Mouse (Mus musculus): ENCODE data around the gene Rgl3. TPM values are rescaled to one million over a fixed set of nuclear protein-coding genes. Genes with fewer than 3 reads are reported as not detected.

The Rgl3 gene
- polyA plus RNA-seq, 1 experiment, result 3.8 TPM

GRCm38 (mm10) chr9:22017208-22017825 is 28.1 kb upstream of the Rgl3 start:
- no peak for TF ChIP-seq CTCF (IDR thresholded peaks at IDR 0.05; ENCODE audit: extremely low read depth, insufficient read length, insufficient replicate concordance, low read depth, low read length)
- no peak for TF ChIP-seq POLR2A (IDR thresholded peaks at IDR 0.05; ENCODE audit: low read depth, low read length)
- peaks cover 18% of the 10 kb centered on the region for H3K36me3 ChIP-seq (ENCODE audit: control insufficient read depth, insufficient read depth, low read length)
- H3K27me3 ChIP-seq (ENCODE audit: control insufficient read depth, insufficient read depth, low read length), result no peaks in the 10 kb centered on the region

GRCm38 (mm10) chr9:22016245-22016644 is 27.0 kb upstream of the Rgl3 start:
- Histone ChIP-seq H3K27ac (ENCODE audit: insufficient read depth, low read depth, low read length) (no peak overlapping the region), H3K36me3 (ENCODE audit: control insufficient read depth, insufficient read depth, low read length) (peaks cover 29% of the 10 kb centered on the region), H3K27me3 (ENCODE audit: control insufficient read depth, insufficient read depth, low read length) (no peaks in the 10 kb centered on the region), H3K4me1 (ENCODE audit: control insufficient read depth, insufficient read depth, insufficient read length, low read length) (no peaks in the 10 kb centered on the region), H3K4me3 (ENCODE audit: low read depth, low read length) (no peak overlapping the region)
- 76% methylated on average over 10 of the region's 10 CpGs for WGBS
- no peak for TF ChIP-seq POLR2A (IDR thresholded peaks at IDR 0.05; ENCODE audit: low read depth, low read length)
- no peak for TF ChIP-seq CTCF (IDR thresholded peaks at IDR 0.05; ENCODE audit: extremely low read depth, insufficient read length, insufficient replicate concordance, low read depth, low read length)

More at GRCm38 (mm10) chr9:22017208-22017825, 28.1 kb upstream of the Rgl3 start:
- H3K27ac ChIP-seq (ENCODE audit: insufficient read depth, low read depth, low read length), result no peak overlapping the region
- H3K4me3 ChIP-seq (ENCODE audit: low read depth, low read length), result no peak overlapping the region
- H3K4me1 ChIP-seq (ENCODE audit: control insufficient read depth, insufficient read depth, insufficient read length, low read length), result no peaks in the 10 kb centered on the region
- 65% methylated on average over 7 of the region's 7 CpGs for WGBS

- TF ChIP-seq POLR2A (IDR thresholded peaks at IDR 0.05; ENCODE audit: low read depth, low read length) (no peak), CTCF (IDR thresholded peaks at IDR 0.05; ENCODE audit: extremely low read depth, insufficient read length, insufficient replicate concordance, low read depth, low read length) (no peak)
- peaks cover 63% of the 10 kb centered on the region for H3K36me3 ChIP-seq (ENCODE audit: control insufficient read depth, insufficient read depth, low read length)
- no peak overlapping the region for H3K27ac ChIP-seq (ENCODE audit: insufficient read depth, low read depth, low read length)
- H3K27me3 ChIP-seq (ENCODE audit: control insufficient read depth, insufficient read depth, low read length), result no peaks in the 10 kb centered on the region
- WGBS, result 90% methylated on average over 13 of the region's 13 CpGs
- no peak overlapping the region for H3K4me3 ChIP-seq (ENCODE audit: low read depth, low read length)
- H3K4me1 ChIP-seq (ENCODE audit: control insufficient read depth, insufficient read depth, insufficient read length, low read length), result no peaks in the 10 kb centered on the region
These were observed 23.5 kb upstream of the Rgl3 start for GRCm38 (mm10) chr9:22012731-22013130.

- TF ChIP-seq POLR2A (IDR thresholded peaks at IDR 0.05; ENCODE audit: low read depth, low read length) (no peak), CTCF (IDR thresholded peaks at IDR 0.05; ENCODE audit: extremely low read depth, insufficient read length, insufficient replicate concordance, low read depth, low read length) (no peak)
- no peak overlapping the region for H3K4me3 ChIP-seq (ENCODE audit: low read depth, low read length)
- H3K4me1 ChIP-seq (ENCODE audit: control insufficient read depth, insufficient read depth, insufficient read length, low read length), result no peaks in the 10 kb centered on the region
- H3K36me3 ChIP-seq (ENCODE audit: control insufficient read depth, insufficient read depth, low read length), result peaks cover 72% of the 10 kb centered on the region
- H3K27me3 ChIP-seq (ENCODE audit: control insufficient read depth, insufficient read depth, low read length), result no peaks in the 10 kb centered on the region
- H3K27ac ChIP-seq (ENCODE audit: insufficient read depth, low read depth, low read length), result no peak overlapping the region
- WGBS, result 77% methylated on average over 5 of the region's 5 CpGs
These were observed 21.8 kb upstream of the Rgl3 start for GRCm38 (mm10) chr9:22011055-22011454.

- H3K4me1 ChIP-seq (ENCODE audit: control insufficient read depth, insufficient read depth, insufficient read length, low read length), result peaks cover 10% of the 10 kb centered on the region
- WGBS, result 69% methylated on average over 12 of the region's 12 CpGs
- H3K4me3 ChIP-seq (ENCODE audit: low read depth, low read length), result no peak overlapping the region
- H3K36me3 ChIP-seq (ENCODE audit: control insufficient read depth, insufficient read depth, low read length), result peaks cover 42% of the 10 kb centered on the region
- TF ChIP-seq POLR2A (IDR thresholded peaks at IDR 0.05; ENCODE audit: low read depth, low read length) (no peak), CTCF (IDR thresholded peaks at IDR 0.05; ENCODE audit: extremely low read depth, insufficient read length, insufficient replicate concordance, low read depth, low read length) (no peak)
- H3K27me3 ChIP-seq (ENCODE audit: control insufficient read depth, insufficient read depth, low read length), result no peaks in the 10 kb centered on the region
- H3K27ac ChIP-seq (ENCODE audit: insufficient read depth, low read depth, low read length), result no peak overlapping the region
These were observed 15.3 kb upstream of the Rgl3 start for GRCm38 (mm10) chr9:22004546-22004945.

GRCm38 (mm10) chr9:22003163-22003554 is 13.9 kb upstream of the Rgl3 start:
- under 1% methylated on average over 18 of the region's 18 CpGs for WGBS
- TF ChIP-seq CTCF (IDR thresholded peaks at IDR 0.05; ENCODE audit: extremely low read depth, insufficient read length, insufficient replicate concordance, low read depth, low read length), result no peak
- no peak for TF ChIP-seq POLR2A (IDR thresholded peaks at IDR 0.05; ENCODE audit: low read depth, low read length)
- H3K4me3 ChIP-seq (ENCODE audit: low read depth, low read length), result peak overlapping the region; percentile 68

GRCm38 (mm10) chr9:22002194-22003162 is 13.2 kb upstream of the Rgl3 start, which contains the start of the genes Ccdc151 and Prkcsh:
Gene Ccdc151, minus strand, starts transcription at chr9:22002634.
Gene Prkcsh, plus strand, starts transcription at chr9:22002806.
- Histone ChIP-seq H3K27ac (ENCODE audit: insufficient read depth, low read depth, low read length) (peak within 1 kb of the TSS; percentile 52), H3K4me3 (ENCODE audit: low read depth, low read length) (peak within 1 kb of the TSS; percentile 68), H3K4me1 (ENCODE audit: control insufficient read depth, insufficient read depth, insufficient read length, low read length) (peaks cover 10% of the 10 kb centered on the region), H3K36me3 (ENCODE audit: control insufficient read depth, insufficient read depth, low read length) (peaks cover 22% of the 10 kb centered on the region), H3K27me3 (ENCODE audit: control insufficient read depth, insufficient read depth, low read length) (no peaks in the 10 kb centered on the region)
- TF ChIP-seq POLR2A (IDR thresholded peaks at IDR 0.05; ENCODE audit: low read depth, low read length) (peak; percentile 76), CTCF (IDR thresholded peaks at IDR 0.05; ENCODE audit: extremely low read depth, insufficient read length, insufficient replicate concordance, low read depth, low read length) (no peak)
- WGBS, result 7% methylated on average over 57 of the region's 57 CpGs

More at GRCm38 (mm10) chr9:22003163-22003554, 13.9 kb upstream of the Rgl3 start:
- Histone ChIP-seq H3K27ac (ENCODE audit: insufficient read depth, low read depth, low read length) (peak overlapping the region; percentile 52), H3K36me3 (ENCODE audit: control insufficient read depth, insufficient read depth, low read length) (peaks cover 29% of the 10 kb centered on the region), H3K27me3 (ENCODE audit: control insufficient read depth, insufficient read depth, low read length) (no peaks in the 10 kb centered on the region), H3K4me1 (ENCODE audit: control insufficient read depth, insufficient read depth, insufficient read length, low read length) (peaks cover 10% of the 10 kb centered on the region)
